22 mouse cellular contexts compared by ENCODE assay signal in the genomic region with DNA sequence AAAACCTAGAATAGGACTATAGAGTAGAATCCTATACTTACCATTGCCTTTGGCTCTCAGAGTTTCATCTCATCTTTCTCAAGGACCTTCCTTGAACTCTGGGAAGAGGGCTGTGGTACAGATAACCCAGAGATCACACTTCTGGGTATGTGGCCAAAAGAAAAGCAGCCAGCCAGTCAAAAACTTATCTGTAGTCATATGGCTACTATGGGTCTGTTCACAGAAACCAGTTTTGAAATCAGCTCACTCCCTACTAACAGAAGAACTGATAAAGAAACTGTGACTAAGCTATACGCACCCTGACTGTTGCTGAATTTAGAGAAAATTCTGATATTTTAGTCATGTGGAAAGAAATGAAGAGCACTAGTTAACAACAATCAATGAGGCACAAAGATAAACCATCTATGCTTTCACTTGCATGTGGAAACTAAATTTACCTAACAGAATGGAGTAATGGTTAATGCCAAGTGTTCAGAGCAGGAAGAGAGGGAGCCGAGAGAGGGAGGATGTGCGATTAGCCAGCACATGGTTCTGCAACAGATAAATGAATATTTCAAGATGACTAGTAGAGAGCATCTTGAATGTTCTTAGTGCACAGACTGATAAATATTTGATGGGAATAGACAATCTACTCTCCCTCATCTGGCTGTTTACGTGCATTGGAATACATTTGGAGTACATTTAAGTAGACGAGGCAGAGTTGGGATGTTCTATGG.
DNase-seq lines count a peak whose midpoint lies in the region; ATAC-seq lines count a peak whose summit lies in the region.
"Had no signal": no experiment of that assay in that cellular context is flagged by ENCODE, and none has a peak within 500 bp of the region (broad histone marks: within the 10 kb centered on the region; RNA-seq: fewer than 3 reads in every experiment).

No protein-coding gene starts in this region.

- peak; percentile 52; the same call in 1 of the 2 replicates for ATAC-seq in erythroblast, adult 5-6 weeks (replicated peaks; ENCODE audit: low FRiP score, poor library complexity, severe bottlenecking)
- peak; percentile 65 for ATAC-seq in liver, embryonic 16.5 days (ENCODE audit: low read depth)
- ATAC-seq: forebrain, embryonic 15.5 days; intestine, postnatal 0 days had no signal

- 35% methylated on average over 5 of the region's 5 CpGs for whole genome bisulfite sequencing in liver, embryonic 16.5 days (ENCODE audit: insufficient replicate concordance)

- H3K27me3 ChIP-seq in liver, embryonic 16.5 days (ENCODE audit: control insufficient read depth, insufficient read depth, low read depth, low read length): no peaks in the 10 kb centered on the region
- H3K27me3 ChIP-seq: forebrain, embryonic 15.5 days; hindbrain, embryonic 12.5 days; limb, embryonic 12.5 days; megakaryocyte, embryonic 14.5 days; neural tube, embryonic 12.5 days had no signal

- peak; percentile 7 for DNase-seq in brain, adult 2 months (ENCODE audit: low read depth, low spot score)
- DNase-seq in layer of hippocampus, adult 11-12 months (ENCODE audit: low spot score): no peak
- no peak for DNase-seq in right cerebral cortex, postnatal 14 days
- DNase-seq in urinary bladder, postnatal 4 days (ENCODE audit: low spot score in 2 of 2): no peak
- no peak for DNase-seq in thymus, postnatal 0 days (ENCODE audit: low spot score)
- DNase-seq: adrenal gland, postnatal 36 days; cerebellum, adult 2 months; cerebellum, postnatal 25 days; gastrocnemius, postnatal 14 days; kidney, postnatal 25 days; lung, embryonic 14.5 days; midbrain, embryonic 14.5 days; right cerebral cortex, adult 18-20 months; thymus, adult 18-20 months had no signal

- H3K9me3 ChIP-seq in liver, embryonic 16.5 days (replicated peaks; ENCODE audit: control insufficient read depth, low read length): no peaks in the 10 kb centered on the region
- H3K9me3 ChIP-seq: megakaryocyte, embryonic 14.5 days had no signal

- H3K4me3 ChIP-seq in liver, embryonic 16.5 days (ENCODE audit: low read depth, low read length): no peak overlapping the region
- H3K4me3 ChIP-seq: forebrain, embryonic 15.5 days; hindbrain, embryonic 12.5 days; limb, embryonic 12.5 days; megakaryocyte, embryonic 14.5 days; neural tube, embryonic 12.5 days had no signal

- H3K4me1 ChIP-seq in liver, embryonic 16.5 days (ENCODE audit: control insufficient read depth, low read depth, low read length): no peaks in the 10 kb centered on the region
- H3K4me1 ChIP-seq: forebrain, embryonic 15.5 days; hindbrain, embryonic 12.5 days; limb, embryonic 12.5 days; neural tube, embryonic 12.5 days had no signal

- no peak overlapping the region for H3K4me2 ChIP-seq in liver, embryonic 16.5 days (ENCODE audit: low read depth, low read length)
- H3K4me2 ChIP-seq: forebrain, embryonic 15.5 days; hindbrain, embryonic 12.5 days; limb, embryonic 12.5 days; lung, embryonic 14.5 days; neural tube, embryonic 12.5 days had no signal

- H3K36me3 ChIP-seq in liver, embryonic 16.5 days (ENCODE audit: control insufficient read depth, insufficient read depth): no peaks in the 10 kb centered on the region

- H3K27ac ChIP-seq in liver, embryonic 16.5 days (ENCODE audit: low read length): no peak overlapping the region
- H3K27ac ChIP-seq: forebrain, embryonic 15.5 days; hindbrain, embryonic 12.5 days; limb, embryonic 12.5 days; neural tube, embryonic 12.5 days had no signal

- no peak overlapping the region for H3K9ac ChIP-seq in liver, embryonic 16.5 days (ENCODE audit: low read depth, low read length)
- H3K9ac ChIP-seq: forebrain, embryonic 15.5 days; hindbrain, embryonic 12.5 days; limb, embryonic 12.5 days; lung, embryonic 14.5 days; neural tube, embryonic 12.5 days had no signal
